Mouse (Mus musculus) testis, adult 2 months (tissue): Measurements from ENCODE around the gene Zfp366. TPM values are rescaled to one million over a fixed set of nuclear protein-coding genes. Genes with fewer than 3 reads are reported as not detected.

ENCODE experiments used
- H3K27ac ChIP-seq: fragments of 200-500 bp; 2 replicates; pipeline ENCODE4 v1.5.1; 2012; ENCODE audit warnings: low read depth, low read length; ENCODE audit not compliant: control insufficient read depth, insufficient read depth
- H3K27me3 ChIP-seq: fragments of 200-500 bp; 2 replicates; pipeline ENCODE4 v1.6.1; 2012; ENCODE audit warnings: mild to moderate bottlenecking, low read length, moderate library complexity; ENCODE audit not compliant: control insufficient read depth, insufficient read depth
- H3K36me3 ChIP-seq: fragments of 200-500 bp; 2 replicates; pipeline ENCODE4 v1.6.1; 2012; ENCODE audit warnings: mild to moderate bottlenecking, low read length; ENCODE audit not compliant: control insufficient read depth, insufficient read depth
- H3K4me1 ChIP-seq: fragments of 200-500 bp; 2 replicates; pipeline ENCODE4 v1.6.1; 2012; ENCODE audit warnings: low read length; ENCODE audit not compliant: control insufficient read depth, insufficient read depth
- H3K4me3 ChIP-seq: fragments of 200-500 bp; 2 replicates; pipeline ENCODE4 v1.5.1; 2012; ENCODE audit warnings: low read depth, mild to moderate bottlenecking, low read length, moderate library complexity, mixed read lengths; ENCODE audit not compliant: control insufficient read depth
- CTCF ChIP-seq: fragments of 200-500 bp; IDR thresholded peaks from 2 replicates; pipeline ENCODE4 v1.5.1; 2012; ENCODE audit warnings: low read depth, mild to moderate bottlenecking, inconsistent platforms, low read length, moderate library complexity; ENCODE audit not compliant: control insufficient read depth, insufficient read depth, insufficient replicate concordance
- POLR2A ChIP-seq: fragments of 200-500 bp; IDR thresholded peaks from 2 replicates; pipeline ENCODE4 v1.6.1; 2012; ENCODE audit warnings: low read depth, mild to moderate bottlenecking, inconsistent platforms, low read length, moderate library complexity; ENCODE audit not compliant: control insufficient read depth
- polyA plus RNA-seq: library from polyadenylated mRNA; depleted of rRNA; stranded (reverse); fragments of >200 nt; gene quantifications from 2 replicates; pipeline ENCODE4 v1.2.3, GENCODE M21; 2012

The Zfp366 gene
- polyA plus RNA-seq, 1 experiment = 0.25 TPM

- no peak overlapping the region for H3K27ac ChIP-seq
- TF ChIP-seq CTCF (no peak), POLR2A (no peak)
- no peaks in the 10 kb centered on the region; the same call in 1 of the 2 replicates for H3K4me1 ChIP-seq
- no peaks in the 10 kb centered on the region for H3K27me3 ChIP-seq
- no peaks in the 10 kb centered on the region for H3K36me3 ChIP-seq
- H3K4me3 ChIP-seq = no peak overlapping the region
Measured at GRCm38 (mm10) chr13:99236222-99236621, 51.6 kb downstream of the Zfp366 start.

- H3K36me3 ChIP-seq = no peaks in the 10 kb centered on the region
- H3K4me3 ChIP-seq = no peak overlapping the region
- TF ChIP-seq CTCF (no peak), POLR2A (no peak)
- H3K4me1 ChIP-seq = no peaks in the 10 kb centered on the region; the same call in 1 of the 2 replicates
- H3K27me3 ChIP-seq = no peaks in the 10 kb centered on the region
- no peak overlapping the region; the same call in 1 of the 2 replicates for H3K27ac ChIP-seq
Measured at GRCm38 (mm10) chr13:99237122-99237521, 52.5 kb downstream of the Zfp366 start.

- H3K4me1 ChIP-seq = no peaks in the 10 kb centered on the region; the same call in 1 of the 2 replicates
- H3K27ac ChIP-seq = no peak overlapping the region; the same call in 1 of the 2 replicates
- H3K4me3 ChIP-seq = no peak overlapping the region
Measured at GRCm38 (mm10) chr13:99237841-99238216, 53.2 kb downstream of the Zfp366 start.

GRCm38 (mm10) chr13:99238217-99239160, 53.9 kb downstream of the Zfp366 start:
- H3K27ac ChIP-seq = peak overlapping the region; percentile 75
- H3K4me1 ChIP-seq = no peaks in the 10 kb centered on the region; the same call in 1 of the 2 replicates
- no peaks in the 10 kb centered on the region for H3K27me3 ChIP-seq
- no peaks in the 10 kb centered on the region for H3K36me3 ChIP-seq
- no peak overlapping the region for H3K4me3 ChIP-seq
- TF ChIP-seq CTCF = no peak
- TF ChIP-seq POLR2A = no peak

More at GRCm38 (mm10) chr13:99237841-99238216, 53.2 kb downstream of the Zfp366 start:
- TF ChIP-seq POLR2A (no peak), CTCF (no peak)
- Histone ChIP-seq H3K27me3 (no peaks in the 10 kb centered on the region), H3K36me3 (no peaks in the 10 kb centered on the region)

GRCm38 (mm10) chr13:99239161-99239530, 54.5 kb downstream of the Zfp366 start:
- H3K27ac ChIP-seq = peak overlapping the region; percentile 75
- peaks cover 2% of the 10 kb centered on the region; the same call in 1 of the 2 replicates for H3K4me1 ChIP-seq
- no peak overlapping the region for H3K4me3 ChIP-seq
- H3K36me3 ChIP-seq = no peaks in the 10 kb centered on the region
- TF ChIP-seq CTCF = no peak
- TF ChIP-seq POLR2A = no peak
- no peaks in the 10 kb centered on the region for H3K27me3 ChIP-seq

GRCm38 (mm10) chr13:99239741-99240140, 55.1 kb downstream of the Zfp366 start:
- H3K4me3 ChIP-seq = no peak overlapping the region
- peak overlapping the region; percentile 75 for H3K27ac ChIP-seq
- H3K27me3 ChIP-seq = no peaks in the 10 kb centered on the region
- no peaks in the 10 kb centered on the region for H3K36me3 ChIP-seq
- peaks cover 2% of the 10 kb centered on the region; the same call in 1 of the 2 replicates for H3K4me1 ChIP-seq
- no peak for TF ChIP-seq POLR2A

GRCm38 (mm10) chr13:99241984-99242383, 57.4 kb downstream of the Zfp366 start:
- Histone ChIP-seq H3K27me3 (no peaks in the 10 kb centered on the region), H3K36me3 (no peaks in the 10 kb centered on the region), H3K4me1 (peaks cover 2% of the 10 kb centered on the region; the same call in 1 of the 2 replicates), H3K27ac (no peak overlapping the region), H3K4me3 (no peak overlapping the region)
- TF ChIP-seq POLR2A (no peak), CTCF (no peak)
